Mouse (Mus musculus) layer of hippocampus, postnatal 25 days (tissue): ENCODE measurements around the gene Mospd3. TPM values are rescaled to one million over a fixed set of nuclear protein-coding genes. Genes with fewer than 3 reads are reported as not detected.

Experiments
- DNase-seq, 2 experiments: peaks; one replicate each; pipeline ENCODE4 v3.0.0; 2022; ENCODE audit warnings: mixed read lengths in 2 of 2, low spot score in 1 of 2; ENCODE audit errors: extremely low spot score in 1 of 2
- total RNA-seq, 2 experiments: library from RNA; stranded (reverse); gene quantifications; 2 replicates each; pipeline ENCODE4 v1.2.3; 2021

Mospd3 gene
- total RNA-seq, 2 experiments from 2014 or later, result 33.6 TPM

DNA sequence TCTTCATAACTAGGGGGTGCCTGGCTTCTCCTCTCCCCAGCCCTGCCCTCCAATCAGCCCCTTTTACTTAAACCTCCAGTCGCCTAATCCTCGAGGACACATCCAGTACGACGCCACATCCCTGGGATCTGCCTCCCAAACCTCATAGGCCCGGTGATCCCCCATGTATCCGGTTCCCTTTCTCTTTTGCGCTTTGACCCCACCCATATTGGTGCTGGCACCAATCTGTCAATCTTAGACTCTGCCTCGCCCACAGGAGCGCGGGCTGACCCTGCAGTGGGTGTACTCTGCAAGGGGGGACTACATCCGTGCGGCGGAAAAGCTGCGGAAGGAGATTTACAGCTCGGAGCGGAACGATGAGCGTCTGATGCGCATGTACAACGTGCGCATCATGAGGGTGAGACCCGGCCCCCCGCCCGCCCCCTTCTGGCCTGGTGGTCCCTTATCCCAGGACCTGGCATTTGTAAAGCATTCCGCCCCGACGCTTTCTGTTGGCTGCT lies 17.1 kb downstream of the Mospd3 start:
- peak; percentile 46 to 53 for DNase-seq

- DNase-seq, result no peak
These were observed 18.2 kb downstream of the Mospd3 start for GRCm38 (mm10) chr5:137582702-137583101.

GRCm38 (mm10) chr5:137580246-137580645 lies 20.6 kb downstream of the Mospd3 start:
- no peak for DNase-seq

- DNase-seq, result peak; percentile 31 to 54
These were observed 26.4 kb downstream of the Mospd3 start for GRCm38 (mm10) chr5:137574470-137574901.

- DNase-seq, result no peak
These were observed 29.9 kb downstream of the Mospd3 start for GRCm38 (mm10) chr5:137570691-137571586.

DNA sequence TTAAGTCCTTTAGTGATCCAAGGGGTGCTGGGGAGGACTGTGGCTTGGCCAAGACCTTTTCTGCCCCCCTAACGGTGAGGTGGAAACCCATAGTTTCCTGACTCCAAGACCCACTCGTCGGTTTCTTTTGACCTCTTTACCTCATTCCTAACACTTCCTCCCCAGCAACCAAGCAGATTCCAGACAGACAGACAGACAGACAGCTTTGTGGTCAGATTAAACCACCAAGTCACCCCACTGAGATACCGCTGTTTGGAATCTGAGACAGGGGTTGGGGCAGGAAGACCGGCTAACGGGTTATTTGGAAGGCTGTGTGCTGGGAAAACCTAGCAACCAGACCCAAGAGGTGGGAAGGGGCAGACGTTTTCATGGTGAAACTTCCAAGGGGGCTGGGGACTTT lies 30.7 kb downstream of the Mospd3 start:
- no peak for DNase-seq

DNA sequence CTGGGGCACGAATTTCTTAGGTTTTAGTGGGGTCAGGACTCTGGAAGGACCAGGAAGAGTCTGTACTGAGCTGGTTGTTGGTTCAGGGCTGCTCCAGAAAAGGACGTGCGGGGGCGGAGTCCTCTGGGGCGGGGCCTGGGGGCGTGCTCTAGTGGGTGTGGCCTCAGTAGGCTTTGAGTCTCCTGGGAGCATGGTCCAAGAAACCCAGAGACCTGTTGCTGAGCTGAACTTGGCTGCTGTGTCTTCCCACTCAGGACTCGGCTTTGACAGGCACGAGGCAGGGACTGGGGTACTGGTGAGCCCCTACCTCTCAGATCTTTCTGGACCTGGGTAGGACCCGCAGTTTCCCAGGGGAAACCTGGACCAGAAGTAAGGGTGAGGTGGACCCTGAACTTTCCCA lies 31.2 kb downstream of the Mospd3 start, which contains the start of gene Tfr2:
TSS of gene Tfr2 (plus strand) at position 176 of the 400 bp plus-strand sequence.
- DNase-seq, result no peak

- no peak for DNase-seq
These were observed 31.8 kb downstream of the Mospd3 start for GRCm38 (mm10) chr5:137569031-137569430.

DNA sequence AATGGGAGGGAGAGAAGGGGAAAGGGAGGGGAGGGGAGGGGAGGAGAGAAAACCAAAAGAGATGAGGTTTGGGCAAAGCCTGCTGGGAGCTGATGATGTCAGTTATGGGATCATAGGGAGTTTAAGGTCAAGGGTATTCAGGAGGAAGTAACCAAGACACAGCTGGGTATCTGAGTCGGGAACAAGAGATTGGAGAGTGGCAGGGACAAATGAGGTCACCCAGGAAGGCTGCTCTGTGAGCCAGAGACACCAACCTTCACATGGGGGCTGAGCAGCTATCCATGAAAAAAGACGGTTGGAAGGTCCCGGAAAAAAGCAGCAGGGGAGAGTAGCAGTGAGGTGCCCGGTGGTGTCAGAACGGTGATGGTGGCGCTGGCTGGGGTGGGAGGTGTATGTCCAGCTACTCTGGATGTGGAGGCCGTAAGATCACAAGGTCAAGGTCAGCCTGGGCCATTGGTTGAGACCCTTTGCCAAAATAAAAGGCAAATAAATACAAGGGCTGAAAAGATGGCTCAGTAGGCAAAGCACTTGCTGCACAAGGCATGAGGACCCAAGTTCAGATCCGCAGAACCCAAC lies 32.5 kb downstream of the Mospd3 start:
- DNase-seq, result no peak

GRCm38 (mm10) chr5:137566416-137566815 lies 34.4 kb downstream of the Mospd3 start:
- no peak for DNase-seq

- DNase-seq, result no peak
These were observed 35.1 kb downstream of the Mospd3 start for GRCm38 (mm10) chr5:137565744-137566143.

- peak in 1 of 2 experiments; percentile 35 for DNase-seq
These were observed 37.9 kb downstream of the Mospd3 start for GRCm38 (mm10) chr5:137562965-137563364.

GRCm38 (mm10) chr5:137561556-137561955 lies 39.3 kb downstream of the Mospd3 start:
- DNase-seq, result no peak

DNA sequence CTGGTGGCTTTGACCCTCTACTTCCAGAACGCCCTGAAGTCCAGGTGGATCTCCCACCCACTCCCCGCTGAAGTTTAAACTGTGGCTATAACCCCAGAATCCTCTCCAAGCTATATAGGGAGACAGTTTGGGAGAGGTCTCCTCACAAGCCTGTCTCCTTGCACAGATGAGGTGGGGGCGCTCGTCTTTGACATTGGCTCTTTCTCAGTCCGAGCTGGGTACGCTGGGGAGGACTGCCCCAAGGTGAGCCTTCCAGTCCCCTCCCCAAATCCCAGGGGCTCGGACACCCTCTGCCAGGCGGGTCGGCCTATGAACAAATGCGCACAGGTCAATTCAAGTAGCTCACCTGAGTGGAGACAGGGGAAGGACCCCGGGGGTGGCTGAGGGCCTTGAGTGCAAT lies 47.0 kb downstream of the Mospd3 start:
- no peak for DNase-seq

GRCm38 (mm10) chr5:137553411-137553837 lies 47.4 kb downstream of the Mospd3 start, which contains the start of gene Actl6b:
Gene Actl6b, plus strand, starts transcription at chr5:137553517.
- DNase-seq, result peak; percentile 84 to 86

- DNase-seq, result no peak
These were observed 47.9 kb downstream of the Mospd3 start for GRCm38 (mm10) chr5:137553000-137553399.

- DNase-seq, result no peak
These were observed 49.7 kb downstream of the Mospd3 start for GRCm38 (mm10) chr5:137551119-137551518.

GRCm38 (mm10) chr5:137549840-137550239 lies 51.0 kb downstream of the Mospd3 start:
- no peak for DNase-seq
